Mouse (Mus musculus): Measurements from ENCODE around the gene Sh3gl2. TPM values are rescaled to one million over a fixed set of nuclear protein-coding genes. Genes with fewer than 3 reads are reported as not detected.

Gene Sh3gl2
- polyA plus RNA-seq, 1 experiment from 2014 or later: 61.5 TPM

DNA sequence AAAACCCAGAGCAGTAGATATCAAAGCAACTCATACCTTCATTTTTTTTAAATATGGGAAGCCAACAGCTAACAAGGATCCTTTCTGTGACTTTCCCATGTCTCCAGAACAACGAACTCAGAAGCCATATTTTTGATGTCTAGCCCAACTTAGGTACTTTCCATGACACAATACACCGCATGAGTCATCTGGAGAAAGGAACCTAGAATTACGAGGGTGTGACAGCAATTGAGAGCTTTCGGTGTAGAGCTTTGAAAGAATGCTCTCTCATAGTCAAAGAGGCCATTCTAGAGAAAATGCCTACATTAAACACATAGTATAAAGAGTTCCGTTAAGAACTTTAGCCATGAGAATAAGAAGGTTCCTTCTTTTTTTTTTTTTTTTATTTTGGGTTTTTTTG is 413.8 kb downstream of the Sh3gl2 start:
- Histone ChIP-seq H3K9me3 (replicated peaks; ENCODE audit: control insufficient read depth, low read length) (no peaks in the 10 kb centered on the region), H3K4me3 (ENCODE audit: low read depth, low read length) (no peak overlapping the region), H3K4me1 (ENCODE audit: control insufficient read depth, insufficient read depth, low read length) (no peaks in the 10 kb centered on the region), H3K4me2 (ENCODE audit: low read length) (no peak overlapping the region), H3K27ac (ENCODE audit: low read depth, low read length) (no peak overlapping the region), H3K27me3 (replicated peaks; ENCODE audit: control insufficient read depth, insufficient read depth, low read length) (no peaks in the 10 kb centered on the region), H3K36me3 (ENCODE audit: control insufficient read depth, insufficient read depth, low read length) (no peaks in the 10 kb centered on the region), H3K9ac (ENCODE audit: low read length) (no peak overlapping the region)
- no peak for ATAC-seq
- no peak for DNase-seq (ENCODE audit: low spot score)
- 91% methylated on average over 5 of the region's 5 CpGs for WGBS

DNA sequence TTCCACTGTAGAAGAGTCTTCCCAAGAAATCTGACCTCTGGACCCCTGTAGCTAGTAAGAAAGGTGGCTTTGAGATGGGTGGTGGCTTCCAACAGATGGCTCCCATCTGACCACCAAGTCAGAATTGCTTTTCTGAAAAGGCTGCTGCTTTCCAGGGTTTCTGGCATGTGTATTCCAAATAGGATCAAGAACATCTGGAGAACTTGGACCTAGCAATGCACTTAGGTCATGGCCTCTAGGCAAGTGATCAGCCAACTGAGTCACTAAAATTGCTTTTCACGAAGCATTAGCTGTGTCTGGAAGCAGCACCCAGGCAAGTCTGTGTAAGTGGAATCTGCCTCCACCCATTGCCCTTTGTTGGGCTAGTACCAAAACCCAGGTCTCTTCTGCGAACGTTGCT is 414.3 kb downstream of the Sh3gl2 start:
- Histone ChIP-seq H3K9ac (ENCODE audit: low read length) (no peak overlapping the region), H3K4me3 (ENCODE audit: low read depth, low read length) (no peak overlapping the region), H3K4me1 (ENCODE audit: control insufficient read depth, insufficient read depth, low read length) (no peaks in the 10 kb centered on the region), H3K9me3 (replicated peaks; ENCODE audit: control insufficient read depth, low read length) (no peaks in the 10 kb centered on the region), H3K36me3 (ENCODE audit: control insufficient read depth, insufficient read depth, low read length) (no peaks in the 10 kb centered on the region), H3K27ac (ENCODE audit: low read depth, low read length) (no peak overlapping the region), H3K4me2 (ENCODE audit: low read length) (no peak overlapping the region), H3K27me3 (replicated peaks; ENCODE audit: control insufficient read depth, insufficient read depth, low read length) (no peaks in the 10 kb centered on the region)
- no peak for ATAC-seq
- 86% methylated on average over 3 of the region's 3 CpGs for WGBS
- DNase-seq (ENCODE audit: low spot score): no peak

DNA sequence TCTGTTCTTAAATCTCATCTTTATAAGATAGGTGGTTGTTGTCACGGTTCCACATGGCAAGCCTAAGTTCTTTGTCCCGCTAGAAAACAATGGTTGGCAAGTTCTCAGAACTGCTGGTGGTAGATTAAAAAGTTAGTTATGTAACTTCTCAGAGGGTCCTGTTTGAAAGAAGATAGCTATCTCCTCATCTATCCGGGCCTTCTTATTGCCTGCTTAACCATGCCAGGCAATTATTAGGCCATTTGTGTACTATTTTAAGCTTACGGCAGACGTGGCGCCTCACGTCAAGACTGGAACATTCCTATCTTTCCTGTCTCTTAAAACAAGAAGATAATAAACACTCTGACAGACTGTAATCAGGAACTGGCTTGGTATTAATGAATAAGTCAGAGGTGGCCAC is 424.5 kb downstream of the Sh3gl2 start:
- Histone ChIP-seq H3K36me3 (ENCODE audit: control insufficient read depth, insufficient read depth, low read length) (no peaks in the 10 kb centered on the region), H3K27ac (ENCODE audit: low read depth, low read length) (no peak overlapping the region), H3K9me3 (replicated peaks; ENCODE audit: control insufficient read depth, low read length) (no peaks in the 10 kb centered on the region), H3K4me2 (ENCODE audit: low read length) (no peak overlapping the region), H3K4me1 (ENCODE audit: control insufficient read depth, insufficient read depth, low read length) (no peaks in the 10 kb centered on the region), H3K9ac (ENCODE audit: low read length) (no peak overlapping the region), H3K4me3 (ENCODE audit: low read depth, low read length) (no peak overlapping the region), H3K27me3 (replicated peaks; ENCODE audit: control insufficient read depth, insufficient read depth, low read length) (no peaks in the 10 kb centered on the region)
- WGBS: 88% methylated on average over 7 of the region's 7 CpGs
- no peak for ATAC-seq
- no peak for DNase-seq (ENCODE audit: low spot score)

DNA sequence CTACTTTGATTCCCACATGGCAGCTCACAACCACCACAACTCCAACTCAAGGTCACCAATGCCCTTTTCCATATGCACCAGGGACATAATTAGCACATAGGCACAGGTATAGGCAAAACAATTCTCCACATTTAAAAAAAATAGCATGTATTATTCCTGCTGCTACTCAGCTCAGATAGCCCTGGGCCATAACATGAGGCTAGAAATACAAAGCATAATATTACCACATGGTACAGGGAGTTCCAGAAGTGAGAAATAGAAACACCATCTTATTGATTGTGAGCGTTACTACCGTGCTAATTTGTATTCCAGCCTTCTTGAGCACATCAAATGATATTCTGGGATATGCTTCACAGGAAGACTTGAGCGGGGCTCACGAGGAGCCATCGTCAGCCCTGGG is 464.3 kb downstream of the Sh3gl2 start:
- Histone ChIP-seq H3K9ac (ENCODE audit: low read length) (no peak overlapping the region), H3K4me1 (ENCODE audit: control insufficient read depth, insufficient read depth, low read length) (no peaks in the 10 kb centered on the region), H3K27ac (ENCODE audit: low read depth, low read length) (no peak overlapping the region), H3K27me3 (replicated peaks; ENCODE audit: control insufficient read depth, insufficient read depth, low read length) (no peaks in the 10 kb centered on the region), H3K9me3 (replicated peaks; ENCODE audit: control insufficient read depth, low read length) (no peaks in the 10 kb centered on the region), H3K4me3 (ENCODE audit: low read depth, low read length) (no peak overlapping the region), H3K36me3 (ENCODE audit: control insufficient read depth, insufficient read depth, low read length) (no peaks in the 10 kb centered on the region), H3K4me2 (ENCODE audit: low read length) (no peak overlapping the region)
- 90% methylated on average over 5 of the region's 5 CpGs for WGBS
- no peak for DNase-seq (ENCODE audit: low spot score)
- no peak for ATAC-seq

DNA sequence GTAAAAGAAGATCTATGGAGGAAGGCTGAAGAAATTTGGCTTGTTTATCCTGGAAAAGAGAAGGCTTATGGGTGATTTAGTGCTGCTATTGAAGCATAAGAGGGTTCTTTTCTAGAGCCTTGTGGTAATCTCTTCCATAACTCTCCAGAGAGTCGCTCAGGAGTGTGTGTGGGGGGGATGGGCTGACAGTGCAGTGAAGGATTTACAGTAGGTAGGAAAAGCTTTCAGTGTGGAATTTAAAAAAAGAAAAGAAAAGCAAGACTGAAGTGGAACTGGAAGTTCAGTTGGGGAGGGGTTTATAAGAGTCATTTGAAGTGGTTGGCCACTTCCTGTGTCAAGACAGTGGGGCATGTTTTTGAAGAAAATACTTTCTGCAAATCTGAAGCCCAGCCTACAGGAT is 464.8 kb downstream of the Sh3gl2 start:
- H3K9me3 ChIP-seq (replicated peaks; ENCODE audit: control insufficient read depth, low read length): no peaks in the 10 kb centered on the region
- H3K4me1 ChIP-seq (ENCODE audit: control insufficient read depth, insufficient read depth, low read length): no peaks in the 10 kb centered on the region
- WGBS: 70% methylated on average over 1 of the region's 1 CpGs
- H3K4me2 ChIP-seq (ENCODE audit: low read length): no peak overlapping the region
- H3K27ac ChIP-seq (ENCODE audit: low read depth, low read length): no peak overlapping the region
- H3K4me3 ChIP-seq (ENCODE audit: low read depth, low read length): no peak overlapping the region
- ATAC-seq (no peak), DNase-seq (ENCODE audit: low spot score) (no peak)
- no peaks in the 10 kb centered on the region for H3K27me3 ChIP-seq (replicated peaks; ENCODE audit: control insufficient read depth, insufficient read depth, low read length)
- H3K36me3 ChIP-seq (ENCODE audit: control insufficient read depth, insufficient read depth, low read length): no peaks in the 10 kb centered on the region
- H3K9ac ChIP-seq (ENCODE audit: low read length): no peak overlapping the region

DNA sequence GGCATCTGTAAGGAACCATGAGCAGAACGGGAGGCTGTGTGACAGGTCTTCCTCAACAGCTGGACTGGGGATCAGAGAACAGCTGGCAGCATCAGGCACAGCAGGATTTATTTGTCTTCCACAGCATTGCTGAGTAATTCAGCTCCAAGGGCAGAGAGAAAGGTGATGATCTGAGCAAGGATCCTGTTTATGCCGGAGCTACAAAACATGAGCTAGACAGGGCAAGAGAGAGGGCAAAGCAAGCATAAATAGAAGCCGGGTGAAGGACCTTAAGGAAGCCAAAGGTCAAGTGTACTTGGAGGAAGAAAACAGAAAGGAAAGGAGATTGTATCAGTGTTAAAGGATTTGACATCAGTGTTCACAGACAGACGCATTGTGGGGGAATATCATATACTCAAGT is 467.4 kb downstream of the Sh3gl2 start:
- Histone ChIP-seq H3K27ac (ENCODE audit: low read depth, low read length) (no peak overlapping the region), H3K27me3 (replicated peaks; ENCODE audit: control insufficient read depth, insufficient read depth, low read length) (no peaks in the 10 kb centered on the region), H3K4me2 (ENCODE audit: low read length) (no peak overlapping the region), H3K9ac (ENCODE audit: low read length) (no peak overlapping the region), H3K36me3 (ENCODE audit: control insufficient read depth, insufficient read depth, low read length) (no peaks in the 10 kb centered on the region), H3K9me3 (replicated peaks; ENCODE audit: control insufficient read depth, low read length) (no peaks in the 10 kb centered on the region), H3K4me1 (ENCODE audit: control insufficient read depth, insufficient read depth, low read length) (no peaks in the 10 kb centered on the region), H3K4me3 (ENCODE audit: low read depth, low read length) (no peak overlapping the region)
- 79% methylated on average over 4 of the region's 4 CpGs for WGBS
- ATAC-seq (no peak), DNase-seq (ENCODE audit: low spot score) (no peak)

DNA sequence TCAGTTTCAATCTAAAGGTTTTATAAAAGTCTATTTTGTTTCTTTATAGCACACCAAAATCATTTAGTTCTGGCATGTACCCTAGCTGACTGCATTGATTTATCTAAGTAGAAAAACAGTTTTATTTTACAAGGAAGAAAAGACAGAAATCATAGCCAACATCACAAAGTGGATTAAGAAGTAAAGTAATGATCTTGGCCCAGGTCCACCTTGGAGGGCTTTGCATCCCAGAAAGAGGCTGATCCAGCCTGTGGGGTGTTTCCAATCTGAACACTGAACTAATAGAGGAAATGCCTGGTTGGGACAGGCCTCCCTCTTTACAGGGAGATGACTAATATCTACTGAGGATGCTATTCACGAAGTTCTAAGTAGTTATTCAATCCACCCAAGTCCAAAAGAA is 472.7 kb downstream of the Sh3gl2 start:
- Histone ChIP-seq H3K36me3 (ENCODE audit: control insufficient read depth, insufficient read depth, low read length) (no peaks in the 10 kb centered on the region), H3K9me3 (replicated peaks; ENCODE audit: control insufficient read depth, low read length) (no peaks in the 10 kb centered on the region), H3K9ac (ENCODE audit: low read length) (no peak overlapping the region), H3K4me2 (ENCODE audit: low read length) (no peak overlapping the region), H3K4me3 (ENCODE audit: low read depth, low read length) (no peak overlapping the region), H3K27ac (ENCODE audit: low read depth, low read length) (no peak overlapping the region), H3K4me1 (ENCODE audit: control insufficient read depth, insufficient read depth, low read length) (no peaks in the 10 kb centered on the region), H3K27me3 (replicated peaks; ENCODE audit: control insufficient read depth, insufficient read depth, low read length) (no peaks in the 10 kb centered on the region)
- DNase-seq (ENCODE audit: low spot score) (no peak), ATAC-seq (no peak)
- WGBS: 50% methylated on average over 1 of the region's 1 CpGs

DNA sequence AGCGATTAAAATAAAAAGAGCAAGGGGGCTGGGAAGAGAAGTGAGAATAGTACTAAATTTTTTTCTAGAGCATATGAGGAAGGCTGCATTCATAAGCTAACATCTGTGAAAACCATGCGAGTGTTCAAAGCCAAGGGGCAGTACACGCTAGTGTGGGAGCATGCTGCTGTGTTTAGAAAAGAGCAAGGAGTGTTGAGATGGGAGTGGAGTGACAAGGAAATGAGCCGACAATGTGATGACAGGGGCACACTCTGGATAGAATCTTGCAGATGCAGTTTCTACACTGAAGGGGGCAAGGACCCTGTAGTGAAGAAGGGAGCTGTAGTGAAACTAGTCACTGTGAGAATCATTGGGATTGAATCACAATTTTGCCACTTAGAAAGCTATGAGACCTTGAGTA is 481.2 kb downstream of the Sh3gl2 start:
- no peaks in the 10 kb centered on the region for H3K27me3 ChIP-seq (replicated peaks; ENCODE audit: control insufficient read depth, insufficient read depth, low read length)
- no peak overlapping the region for H3K4me3 ChIP-seq (ENCODE audit: low read depth, low read length)
- H3K4me1 ChIP-seq (ENCODE audit: control insufficient read depth, insufficient read depth, low read length): no peaks in the 10 kb centered on the region
- ATAC-seq: no peak
- H3K4me2 ChIP-seq (ENCODE audit: low read length): no peak overlapping the region
- 91% methylated on average over 4 of the region's 4 CpGs for WGBS
- no peak overlapping the region for H3K9ac ChIP-seq (ENCODE audit: low read length)
- H3K27ac ChIP-seq (ENCODE audit: low read depth, low read length): no peak overlapping the region
- no peaks in the 10 kb centered on the region for H3K9me3 ChIP-seq (replicated peaks; ENCODE audit: control insufficient read depth, low read length)
- DNase-seq (ENCODE audit: low spot score): no peak
- H3K36me3 ChIP-seq (ENCODE audit: control insufficient read depth, insufficient read depth, low read length): no peaks in the 10 kb centered on the region

Measured in forebrain, embryonic 14.5 days (tissue).